Mouse (Mus musculus): ENCODE data around the gene Zfp575.

DNA sequence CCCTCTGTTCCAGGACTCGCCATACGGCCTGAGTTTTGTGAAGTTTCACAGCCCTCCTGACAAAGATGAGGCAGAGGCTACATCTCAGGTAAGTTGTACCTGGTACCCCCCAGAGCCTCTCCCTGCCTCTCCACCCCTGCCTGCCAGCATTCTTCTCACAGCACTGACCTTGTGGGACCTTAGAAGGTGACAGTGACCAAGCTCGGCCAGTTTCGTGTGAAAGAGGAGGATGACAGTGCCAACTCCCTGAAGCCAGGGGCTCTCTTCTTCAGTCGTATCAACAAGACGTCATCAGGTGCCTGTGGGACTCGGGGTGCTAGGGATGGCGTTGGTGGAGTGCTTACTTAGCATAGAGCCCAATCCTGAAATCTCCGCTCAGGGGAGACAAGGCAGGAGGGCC lies 21.2 kb downstream of the Zfp575 start:
- TF ChIP-seq ZNF384 (IDR thresholded peaks at IDR 0.05; ENCODE audit: low read depth, low read length) (no peak), MAFK (IDR thresholded peaks at IDR 0.05; ENCODE audit: insufficient read depth, low read depth, low read length) (no peak)

Measured in ES-E14 (cell line).